Mouse (Mus musculus): ENCODE results near the gene Hoxb7.

The Hoxb7 gene

GRCm38 (mm10) chr11:96338957-96339855 is 52.8 kb downstream of the Hoxb7 start:
- DNase-seq = no peak

Measured in cerebellum, adult 9-10 months (tissue).